Mouse (Mus musculus) stomach, postnatal 0 days (tissue): ENCODE results near the gene Il13. TPM values are rescaled to one million over a fixed set of nuclear protein-coding genes. Genes with fewer than 3 reads are reported as not detected.

Source experiments
- ATAC-seq: fragments of 200-750 bp; cut with Nextera tagmentation; 2 replicates; pipeline ENCODE4 v1.8.0; 2017; ENCODE audit not compliant: low FRiP score, low TSS enrichment
- DNase-seq: peaks from one replicate; pipeline ENCODE4 v3.0.0-alpha.2; 2016; ENCODE audit warnings: low spot score
- H3K27ac ChIP-seq: fragments of 300-500 bp; sonication (generic); replicated peaks from 2 replicates; pipeline ENCODE4 v1.5.1; 2014; ENCODE audit warnings: mild to moderate bottlenecking, control low read depth
- H3K27me3 ChIP-seq: fragments of 300-500 bp; sonication (generic); 2 replicates; pipeline ENCODE4 v1.6.1; 2014; ENCODE audit warnings: low read length; ENCODE audit not compliant: control insufficient read depth, insufficient read depth
- H3K36me3 ChIP-seq: fragments of 300-500 bp; sonication (generic); 2 replicates; pipeline ENCODE4 v1.6.1; 2014; ENCODE audit warnings: low read length, mixed read lengths; ENCODE audit not compliant: control insufficient read depth, insufficient read depth
- H3K4me1 ChIP-seq: fragments of 300-500 bp; sonication (generic); replicated peaks from 2 replicates; pipeline ENCODE4 v1.6.1; 2014; ENCODE audit warnings: antibody characterized with exemption; ENCODE audit not compliant: control insufficient read depth, insufficient read depth
- H3K4me2 ChIP-seq: fragments of 300-500 bp; sonication (generic); replicated peaks from 2 replicates; pipeline ENCODE4 v1.6.1; 2014; ENCODE audit warnings: low read depth, mild to moderate bottlenecking, control low read depth, moderate library complexity
- H3K4me3 ChIP-seq: fragments of 300-500 bp; sonication (generic); 2 replicates; pipeline ENCODE4 v1.5.1; 2014; ENCODE audit warnings: low read depth, low read length, control low read depth
- H3K9ac ChIP-seq: fragments of 300-500 bp; sonication (generic); 2 replicates; pipeline ENCODE4 v1.6.1; 2014; ENCODE audit warnings: mild to moderate bottlenecking, low read length, control low read depth, mixed read lengths
- H3K9me3 ChIP-seq: fragments of 300-500 bp; sonication (generic); 2 replicates; pipeline ENCODE4 v1.6.1; 2016; ENCODE audit warnings: low read length; ENCODE audit not compliant: control insufficient read depth
- CTCF ChIP-seq: IDR thresholded peaks from 2 replicates; pipeline ENCODE4 v1.5.1; 2016; ENCODE audit warnings: antibody characterized with exemption, low read depth, mild to moderate bottlenecking, moderate library complexity
- EP300 ChIP-seq: optimal IDR thresholded peaks from 2 replicates; pipeline ENCODE3; 2016; ENCODE audit warnings: antibody characterized with exemption
- WGBS: fragments of 180-500 bp; shearing (Covaris S2); extraction: QIAGEN DNeasy Blood & Tissue Kit; methylation state at CpG from one replicate; pipeline ENCODE4 v1.1.7; 2014; 5-methylcytosine and 5-hydroxymethylcytosine counted together
- polyA plus RNA-seq: library from polyadenylated mRNA; unstranded; fragments of >200 nt; fragmentation: Nextera tagmentation; extraction: Ambion mirVana; gene quantifications from 2 replicates; pipeline ENCODE4 v1.2.1, GENCODE M21; 2015

Il13 gene
- polyA plus RNA-seq, 1 experiment from 2014 or later, result not detected

DNA sequence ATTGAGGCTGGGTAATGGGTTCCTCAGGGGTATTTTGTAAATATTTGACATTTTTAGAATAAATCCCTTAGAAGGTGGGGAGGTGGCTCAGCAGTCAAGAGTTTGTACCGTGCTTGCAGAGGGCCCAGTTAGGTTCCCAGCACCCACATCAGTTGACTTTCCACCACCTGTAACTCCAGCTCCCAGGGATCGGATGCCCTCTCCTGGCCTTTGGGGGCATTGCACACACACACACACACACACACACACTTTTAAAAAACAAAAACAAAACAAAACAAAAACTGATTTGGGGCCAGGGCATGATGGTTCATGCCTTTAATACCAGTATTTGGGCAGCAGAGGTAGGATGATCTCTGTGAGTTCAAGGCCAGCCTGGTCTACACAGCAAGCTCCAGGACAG is 10.4 kb downstream of the Il13 start:
- Histone ChIP-seq H3K4me2 (no peak overlapping the region), H3K9ac (no peak overlapping the region), H3K4me1 (no peaks in the 10 kb centered on the region), H3K4me3 (no peak overlapping the region), H3K27ac (no peak overlapping the region), H3K27me3 (no peaks in the 10 kb centered on the region), H3K9me3 (no peaks in the 10 kb centered on the region), H3K36me3 (no peaks in the 10 kb centered on the region)
- no peak for TF ChIP-seq EP300
- TF ChIP-seq CTCF, result peak; percentile 15; the same call in 1 of the 2 replicates
- 92% methylated on average over 2 of the region's 2 CpGs for WGBS
- no peak for ATAC-seq
- no peak for DNase-seq

GRCm38 (mm10) chr11:53623573-53623972 is 10.9 kb downstream of the Il13 start:
- H3K27me3 ChIP-seq, result no peaks in the 10 kb centered on the region
- H3K4me3 ChIP-seq, result no peak overlapping the region
- H3K9me3 ChIP-seq, result no peaks in the 10 kb centered on the region
- no peak overlapping the region for H3K4me2 ChIP-seq
- H3K36me3 ChIP-seq, result no peaks in the 10 kb centered on the region
- WGBS, result 72% methylated on average over 9 of the region's 9 CpGs
- H3K27ac ChIP-seq, result no peak overlapping the region
- H3K4me1 ChIP-seq, result no peaks in the 10 kb centered on the region
- DNase-seq (no peak), ATAC-seq (no peak)
- TF ChIP-seq CTCF (no peak), EP300 (no peak)
- no peak overlapping the region for H3K9ac ChIP-seq

- 67% methylated on average over 6 of the region's 6 CpGs for WGBS
- H3K27ac ChIP-seq, result no peak overlapping the region
- no peak for TF ChIP-seq EP300
- TF ChIP-seq CTCF, result no peak
- no peaks in the 10 kb centered on the region for H3K27me3 ChIP-seq
- H3K36me3 ChIP-seq, result no peaks in the 10 kb centered on the region
- DNase-seq, result no peak
- no peak for ATAC-seq
- no peak overlapping the region for H3K9ac ChIP-seq
- no peak overlapping the region for H3K4me2 ChIP-seq
- H3K9me3 ChIP-seq, result no peaks in the 10 kb centered on the region
- no peaks in the 10 kb centered on the region for H3K4me1 ChIP-seq
- H3K4me3 ChIP-seq, result no peak overlapping the region
These were observed 12.1 kb downstream of the Il13 start for GRCm38 (mm10) chr11:53622440-53622806.

DNA sequence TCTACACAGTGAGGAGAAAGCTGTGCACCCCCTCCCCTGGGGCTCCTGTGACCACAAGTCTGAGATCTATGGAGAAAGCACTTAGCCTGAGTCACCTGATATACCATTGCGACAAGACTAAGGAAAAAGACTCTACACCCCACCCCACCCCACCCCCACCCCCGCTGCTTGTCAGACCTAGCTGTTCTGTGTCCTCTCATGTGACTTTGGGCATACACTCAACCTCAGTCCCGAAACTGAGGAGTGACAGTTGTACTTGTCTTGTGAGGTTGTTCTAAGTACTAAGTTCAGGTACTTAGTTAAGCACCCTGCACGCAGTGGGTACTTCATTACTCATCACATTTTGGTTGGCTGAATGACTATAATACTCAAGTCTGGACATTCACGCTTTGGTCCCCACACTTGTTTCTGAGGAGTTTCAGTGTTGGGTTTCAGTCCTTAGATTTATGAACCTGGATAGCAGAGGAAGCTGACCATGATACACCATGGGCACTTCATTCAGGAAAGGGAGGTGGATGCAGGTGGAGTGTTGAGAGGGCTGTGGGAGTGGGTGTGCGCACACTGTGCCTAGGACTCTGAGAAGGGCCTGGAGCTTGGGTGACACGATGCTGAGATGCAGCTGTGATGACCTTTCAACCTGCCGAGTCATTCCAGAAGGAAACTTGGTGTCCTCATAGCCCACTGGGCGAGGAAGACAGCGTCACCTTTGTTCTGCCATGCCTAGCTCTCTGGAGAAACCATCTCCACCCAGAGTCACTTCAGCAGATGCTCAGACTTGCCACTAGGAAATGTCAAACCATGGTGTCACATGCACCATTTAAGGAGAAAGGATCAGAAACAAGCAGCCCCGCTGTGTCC is 12.7 kb downstream of the Il13 start:
- DNase-seq (no peak), ATAC-seq (no peak)
- Histone ChIP-seq H3K4me2 (no peak overlapping the region), H3K4me3 (no peak overlapping the region), H3K9ac (no peak overlapping the region), H3K27ac (no peak overlapping the region), H3K27me3 (no peaks in the 10 kb centered on the region), H3K4me1 (no peaks in the 10 kb centered on the region), H3K36me3 (no peaks in the 10 kb centered on the region), H3K9me3 (no peaks in the 10 kb centered on the region)
- TF ChIP-seq EP300, result no peak
- TF ChIP-seq CTCF, result no peak
- 81% methylated on average over 11 of the region's 11 CpGs for WGBS

- WGBS, result 85% methylated on average over 4 of the region's 4 CpGs
- no peak for ATAC-seq
- Histone ChIP-seq H3K36me3 (no peaks in the 10 kb centered on the region), H3K27ac (no peak overlapping the region), H3K4me1 (no peaks in the 10 kb centered on the region), H3K9ac (no peak overlapping the region), H3K9me3 (no peaks in the 10 kb centered on the region), H3K4me3 (no peak overlapping the region), H3K4me2 (no peak overlapping the region), H3K27me3 (no peaks in the 10 kb centered on the region)
- DNase-seq, result no peak
- TF ChIP-seq CTCF, result no peak
- no peak for TF ChIP-seq EP300
These were observed 14.4 kb downstream of the Il13 start for GRCm38 (mm10) chr11:53620094-53620493.

DNA sequence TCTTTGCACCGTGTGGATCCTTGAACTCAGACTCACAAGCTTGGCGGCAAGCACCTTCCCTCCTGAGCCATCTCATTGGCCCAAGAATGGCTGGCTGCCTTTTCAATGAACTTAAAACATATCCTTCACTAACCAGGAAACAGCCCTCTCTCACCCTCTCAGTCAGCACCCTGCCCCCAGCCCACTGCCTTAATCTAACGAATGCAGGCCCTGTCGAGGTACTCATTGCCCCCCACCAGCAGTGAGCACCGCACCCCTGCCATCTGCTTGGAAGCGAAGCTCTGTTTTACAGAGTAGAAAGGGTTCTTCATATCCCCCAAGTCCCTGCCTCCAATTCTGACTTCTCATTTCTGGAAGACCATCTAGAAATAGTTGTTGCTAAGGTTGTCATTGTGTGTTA is 15.1 kb downstream of the Il13 start:
- no peaks in the 10 kb centered on the region for H3K9me3 ChIP-seq
- WGBS, result 62% methylated on average over 6 of the region's 6 CpGs
- H3K4me1 ChIP-seq, result no peaks in the 10 kb centered on the region
- no peaks in the 10 kb centered on the region for H3K27me3 ChIP-seq
- ATAC-seq (no peak), DNase-seq (no peak)
- TF ChIP-seq EP300 (no peak), CTCF (no peak)
- H3K27ac ChIP-seq, result no peak overlapping the region
- no peak overlapping the region for H3K4me2 ChIP-seq
- H3K9ac ChIP-seq, result no peak overlapping the region
- no peak overlapping the region for H3K4me3 ChIP-seq
- no peaks in the 10 kb centered on the region for H3K36me3 ChIP-seq
